Mouse (Mus musculus) right cerebral cortex, adult 18-20 months (tissue): ENCODE data around the gene Gm49398.

Experiments
- DNase-seq: peaks from one replicate; pipeline ENCODE4 v3.0.0; 2022; ENCODE audit warnings: mixed read lengths

The Gm49398 gene

GRCm38 (mm10) chr13:61288739-61289138 is at the start of gene Gm49398:
Gm49398 (minus strand) TSS chr13:61288839.
- DNase-seq, result no peak

GRCm38 (mm10) chr13:61255258-61255657 is 33.4 kb downstream of the Gm49398 start, which contains the start of gene Cts8:
Cts8 (minus strand) TSS chr13:61255358.
- DNase-seq, result no peak

- peak; percentile 44 for DNase-seq
Observed at GRCm38 (mm10) chr13:61241076-61241947, 47.3 kb downstream of the Gm49398 start.

- DNase-seq, result no peak
Observed at GRCm38 (mm10) chr13:61203310-61203709, 85.3 kb downstream of the Gm49398 start, which contains the start of gene Cts6. Cts6 (minus strand) TSS chr13:61203410.
